ENCODE assay signal across 11 mouse cellular contexts in the genomic region with DNA sequence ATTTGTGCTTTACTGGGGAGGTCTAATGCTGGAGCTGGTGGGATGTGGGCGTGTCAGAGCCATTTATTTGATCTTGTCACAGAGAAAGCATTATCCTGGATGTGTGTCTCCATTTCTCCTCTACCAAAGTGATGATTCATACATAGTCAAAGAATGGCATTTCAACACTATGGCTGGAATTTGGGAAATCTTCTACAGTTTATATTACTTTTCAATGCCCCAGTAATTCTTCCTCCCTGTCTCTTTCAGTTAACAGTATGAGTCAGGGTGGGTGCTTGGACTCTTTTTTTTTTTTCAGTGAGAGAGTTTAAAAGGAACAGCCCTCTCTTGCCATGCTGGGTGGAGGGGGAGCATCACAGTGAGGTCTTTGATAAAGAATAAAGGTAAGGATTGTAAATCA.
"Had no signal": no experiment of that assay in that cellular context is flagged by ENCODE, and none has a peak within 500 bp of the region (broad histone marks: within the 10 kb centered on the region; RNA-seq: fewer than 3 reads in every experiment).

No protein-coding gene starts in this region.

- H3K4me2 ChIP-seq: kidney, embryonic 15.5 days; limb, embryonic 15.5 days; liver, embryonic 12.5 days; lung, embryonic 14.5 days; midbrain, embryonic 13.5 days; neural tube, embryonic 13.5 days; stomach, embryonic 15.5 days had no signal

- ATAC-seq: liver, embryonic 12.5 days; midbrain, embryonic 13.5 days had no signal

- H3K36me3 ChIP-seq: kidney, embryonic 15.5 days; limb, embryonic 15.5 days; liver, embryonic 12.5 days; midbrain, embryonic 13.5 days; neural tube, embryonic 13.5 days; stomach, embryonic 15.5 days had no signal

- H3K4me3 ChIP-seq: kidney, embryonic 15.5 days; limb, embryonic 15.5 days; liver, embryonic 12.5 days; midbrain, embryonic 13.5 days; neural tube, embryonic 13.5 days; stomach, embryonic 15.5 days had no signal

- H3K27me3 ChIP-seq: kidney, embryonic 15.5 days; limb, embryonic 15.5 days; liver, embryonic 12.5 days; midbrain, embryonic 13.5 days; neural tube, embryonic 13.5 days; stomach, embryonic 15.5 days had no signal

- DNase-seq: kidney, adult 2 months; kidney, postnatal 14 days; lung, embryonic 14.5 days; right cerebral cortex, postnatal 14 days; thymus, postnatal 36 days had no signal
